Mouse (Mus musculus): Measurements from ENCODE around the gene Vgll4. TPM values are rescaled to one million over a fixed set of nuclear protein-coding genes. Genes with fewer than 3 reads are reported as not detected.
"Not testable (repeated sequence)": the region's sequence is repeated elsewhere in the genome, so short reads cannot be mapped to it uniquely, and the experiment has no call there.

Vgll4 gene
- total RNA-seq, 2 experiments from 2014 or later, result 23.5 to 31.8 TPM

- peak; percentile 48 for DNase-seq
Observed at GRCm38 (mm10) chr6:114893427-114894209, 76.2 kb downstream of the Vgll4 start.

- DNase-seq, result no peak
Observed at GRCm38 (mm10) chr6:114892363-114892762, 77.4 kb downstream of the Vgll4 start.

- DNase-seq, result no peak
Observed at GRCm38 (mm10) chr6:114891771-114892170, 78.0 kb downstream of the Vgll4 start.

GRCm38 (mm10) chr6:114891272-114891671 lies 78.5 kb downstream of the Vgll4 start:
- no peak for DNase-seq

- DNase-seq, result peak; percentile 80
Observed at GRCm38 (mm10) chr6:114890411-114891115, 79.2 kb downstream of the Vgll4 start.

- DNase-seq, result not testable (repeated sequence)
Observed at GRCm38 (mm10) chr6:114889971-114890370, 79.8 kb downstream of the Vgll4 start.

GRCm38 (mm10) chr6:114888922-114889321 lies 80.9 kb downstream of the Vgll4 start:
- DNase-seq, result peak; percentile 74

- no peak for DNase-seq
Observed at GRCm38 (mm10) chr6:114886504-114887361, 83.1 kb downstream of the Vgll4 start.

GRCm38 (mm10) chr6:114886012-114886411 lies 83.8 kb downstream of the Vgll4 start:
- no peak for DNase-seq

GRCm38 (mm10) chr6:114885129-114885528 lies 84.7 kb downstream of the Vgll4 start:
- no peak for DNase-seq

- DNase-seq, result peak; percentile 52
Observed at GRCm38 (mm10) chr6:114883261-114883740, 86.5 kb downstream of the Vgll4 start.

GRCm38 (mm10) chr6:114882675-114883074 lies 87.1 kb downstream of the Vgll4 start:
- DNase-seq, result no peak

GRCm38 (mm10) chr6:114882212-114882611 lies 87.6 kb downstream of the Vgll4 start:
- no peak for DNase-seq

GRCm38 (mm10) chr6:114880798-114881197 lies 89.0 kb downstream of the Vgll4 start:
- no peak for DNase-seq

- DNase-seq, result no peak
Observed at GRCm38 (mm10) chr6:114878841-114879520, 90.8 kb downstream of the Vgll4 start.

- no peak for DNase-seq
Observed at GRCm38 (mm10) chr6:114876546-114876945, 93.2 kb downstream of the Vgll4 start.

- DNase-seq, result no peak
Observed at GRCm38 (mm10) chr6:114876033-114876432, 93.8 kb downstream of the Vgll4 start.

GRCm38 (mm10) chr6:114875018-114875558 lies 94.7 kb downstream of the Vgll4 start:
- peak; percentile 93 for DNase-seq

GRCm38 (mm10) chr6:114874138-114874928 lies 95.5 kb downstream of the Vgll4 start:
- DNase-seq, result peak; percentile 34

- DNase-seq, result no peak
Observed at GRCm38 (mm10) chr6:114873808-114874137, 96.0 kb downstream of the Vgll4 start.
